Mouse (Mus musculus): ENCODE measurements around the gene Cdsn. TPM values are rescaled to one million over a fixed set of nuclear protein-coding genes. Genes with fewer than 3 reads are reported as not detected.

Cdsn gene
- polyA plus RNA-seq, 1 experiment from 2014 or later: not detected

GRCm38 (mm10) chr17:35526644-35527043 lies 25.3 kb upstream of the Cdsn start:
- Histone ChIP-seq H3K4me3 (ENCODE audit: low read length) (no peak overlapping the region), H3K36me3 (ENCODE audit: control insufficient read depth, insufficient read depth, low read length) (peaks cover 65% of the 10 kb centered on the region), H3K4me1 (ENCODE audit: control insufficient read depth, insufficient read depth, low read length) (no peaks in the 10 kb centered on the region), H3K27ac (ENCODE audit: low read depth, low read length) (no peak overlapping the region), H3K4me2 (replicated peaks; ENCODE audit: low read depth, low read length) (no peak overlapping the region), H3K9me3 (ENCODE audit: control insufficient read depth, low read length) (no peaks in the 10 kb centered on the region), H3K27me3 (ENCODE audit: control insufficient read depth, insufficient read depth, low read length) (no peaks in the 10 kb centered on the region), H3K9ac (ENCODE audit: low read depth, low read length) (no peak overlapping the region)
- no peak for ATAC-seq (ENCODE audit: low FRiP score, low TSS enrichment)
- 85% methylated on average over 8 of the region's 8 CpGs for WGBS

- no peak for ATAC-seq (ENCODE audit: low FRiP score, low TSS enrichment)
- Histone ChIP-seq H3K27me3 (ENCODE audit: control insufficient read depth, insufficient read depth, low read length) (no peaks in the 10 kb centered on the region), H3K4me1 (ENCODE audit: control insufficient read depth, insufficient read depth, low read length) (0 out of 2 replicates have a peak, but pooled peaks cover 2% of the 10 kb centered on the region), H3K27ac (ENCODE audit: low read depth, low read length) (no peak overlapping the region), H3K4me3 (ENCODE audit: low read length) (no peak overlapping the region), H3K9me3 (ENCODE audit: control insufficient read depth, low read length) (no peaks in the 10 kb centered on the region), H3K9ac (ENCODE audit: low read depth, low read length) (no peak overlapping the region), H3K4me2 (replicated peaks; ENCODE audit: low read depth, low read length) (no peak overlapping the region), H3K36me3 (ENCODE audit: control insufficient read depth, insufficient read depth, low read length) (peaks cover 31% of the 10 kb centered on the region; the same call in 1 of the 2 replicates)
- 7% methylated on average over 3 of the region's 3 CpGs for WGBS
Measured at GRCm38 (mm10) chr17:35532360-35532759, 19.6 kb upstream of the Cdsn start.

GRCm38 (mm10) chr17:35532901-35533300 lies 19.0 kb upstream of the Cdsn start, which contains the start of gene Psors1c2:
Gene Psors1c2 (plus strand): TSS chr17:35533201.
- ATAC-seq (ENCODE audit: low FRiP score, low TSS enrichment): no peak
- Histone ChIP-seq H3K4me2 (replicated peaks; ENCODE audit: low read depth, low read length) (no peak within 1 kb of the TSS), H3K4me3 (ENCODE audit: low read length) (no peak within 1 kb of the TSS), H3K36me3 (ENCODE audit: control insufficient read depth, insufficient read depth, low read length) (peaks cover 28% of the 10 kb centered on the region; the same call in 1 of the 2 replicates), H3K9me3 (ENCODE audit: control insufficient read depth, low read length) (no peaks in the 10 kb centered on the region), H3K27ac (ENCODE audit: low read depth, low read length) (no peak within 1 kb of the TSS), H3K9ac (ENCODE audit: low read depth, low read length) (no peak within 1 kb of the TSS; the same call in 1 of the 2 replicates), H3K27me3 (ENCODE audit: control insufficient read depth, insufficient read depth, low read length) (no peaks in the 10 kb centered on the region), H3K4me1 (ENCODE audit: control insufficient read depth, insufficient read depth, low read length) (0 out of 2 replicates have a peak, but pooled peaks cover 2% of the 10 kb centered on the region)
- WGBS: 28% methylated on average over 7 of the region's 7 CpGs

- no peak overlapping the region for H3K27ac ChIP-seq (ENCODE audit: low read depth, low read length)
- no peak overlapping the region for H3K9ac ChIP-seq (ENCODE audit: low read depth, low read length)
- no peaks in the 10 kb centered on the region for H3K27me3 ChIP-seq (ENCODE audit: control insufficient read depth, insufficient read depth, low read length)
- 0 out of 2 replicates have a peak, but pooled peaks cover 2% of the 10 kb centered on the region for H3K4me1 ChIP-seq (ENCODE audit: control insufficient read depth, insufficient read depth, low read length)
- H3K4me3 ChIP-seq (ENCODE audit: low read length): no peak overlapping the region
- ATAC-seq (ENCODE audit: low FRiP score, low TSS enrichment): peak; percentile 56; the same call in 1 of the 2 replicates
- H3K9me3 ChIP-seq (ENCODE audit: control insufficient read depth, low read length): no peaks in the 10 kb centered on the region
- no peak overlapping the region for H3K4me2 ChIP-seq (replicated peaks; ENCODE audit: low read depth, low read length)
- 17% methylated on average over 6 of the region's 6 CpGs for WGBS
- H3K36me3 ChIP-seq (ENCODE audit: control insufficient read depth, insufficient read depth, low read length): peaks cover 14% of the 10 kb centered on the region; the same call in 1 of the 2 replicates
Measured at GRCm38 (mm10) chr17:35534343-35534742, 17.6 kb upstream of the Cdsn start.

- Histone ChIP-seq H3K27ac (ENCODE audit: low read depth, low read length) (no peak overlapping the region), H3K4me1 (ENCODE audit: control insufficient read depth, insufficient read depth, low read length) (0 out of 2 replicates have a peak, but pooled peaks cover 2% of the 10 kb centered on the region), H3K4me3 (ENCODE audit: low read length) (no peak overlapping the region), H3K4me2 (replicated peaks; ENCODE audit: low read depth, low read length) (no peak overlapping the region), H3K9ac (ENCODE audit: low read depth, low read length) (no peak overlapping the region), H3K27me3 (ENCODE audit: control insufficient read depth, insufficient read depth, low read length) (no peaks in the 10 kb centered on the region), H3K9me3 (ENCODE audit: control insufficient read depth, low read length) (no peaks in the 10 kb centered on the region), H3K36me3 (ENCODE audit: control insufficient read depth, insufficient read depth, low read length) (no peaks in the 10 kb centered on the region)
- no peak for ATAC-seq (ENCODE audit: low FRiP score, low TSS enrichment)
- WGBS: 80% methylated on average over 4 of the region's 4 CpGs
Measured at GRCm38 (mm10) chr17:35537421-35537820, 14.5 kb upstream of the Cdsn start.

- Histone ChIP-seq H3K27me3 (ENCODE audit: control insufficient read depth, insufficient read depth, low read length) (no peaks in the 10 kb centered on the region), H3K4me2 (replicated peaks; ENCODE audit: low read depth, low read length) (no peak overlapping the region), H3K27ac (ENCODE audit: low read depth, low read length) (no peak overlapping the region), H3K4me3 (ENCODE audit: low read length) (no peak overlapping the region), H3K4me1 (ENCODE audit: control insufficient read depth, insufficient read depth, low read length) (no peaks in the 10 kb centered on the region), H3K9ac (ENCODE audit: low read depth, low read length) (no peak overlapping the region), H3K36me3 (ENCODE audit: control insufficient read depth, insufficient read depth, low read length) (no peaks in the 10 kb centered on the region), H3K9me3 (ENCODE audit: control insufficient read depth, low read length) (no peaks in the 10 kb centered on the region)
- WGBS: 85% methylated on average over 1 of the region's 1 CpGs
- ATAC-seq (ENCODE audit: low FRiP score, low TSS enrichment): no peak
Measured at GRCm38 (mm10) chr17:35538476-35538875, 13.5 kb upstream of the Cdsn start.

- Histone ChIP-seq H3K27ac (ENCODE audit: low read depth, low read length) (no peak overlapping the region), H3K4me2 (replicated peaks; ENCODE audit: low read depth, low read length) (no peak overlapping the region), H3K4me3 (ENCODE audit: low read length) (no peak overlapping the region), H3K9ac (ENCODE audit: low read depth, low read length) (no peak overlapping the region), H3K27me3 (ENCODE audit: control insufficient read depth, insufficient read depth, low read length) (no peaks in the 10 kb centered on the region), H3K4me1 (ENCODE audit: control insufficient read depth, insufficient read depth, low read length) (no peaks in the 10 kb centered on the region), H3K9me3 (ENCODE audit: control insufficient read depth, low read length) (no peaks in the 10 kb centered on the region), H3K36me3 (ENCODE audit: control insufficient read depth, insufficient read depth, low read length) (no peaks in the 10 kb centered on the region)
- 56% methylated on average over 10 of the region's 10 CpGs for WGBS
- ATAC-seq (ENCODE audit: low FRiP score, low TSS enrichment): no peak
Measured at GRCm38 (mm10) chr17:35539540-35539939, 12.4 kb upstream of the Cdsn start.

- 86% methylated on average over 15 of the region's 15 CpGs for WGBS
- Histone ChIP-seq H3K9ac (ENCODE audit: low read depth, low read length) (no peak overlapping the region), H3K4me2 (replicated peaks; ENCODE audit: low read depth, low read length) (no peak overlapping the region), H3K27me3 (ENCODE audit: control insufficient read depth, insufficient read depth, low read length) (no peaks in the 10 kb centered on the region), H3K27ac (ENCODE audit: low read depth, low read length) (no peak overlapping the region), H3K36me3 (ENCODE audit: control insufficient read depth, insufficient read depth, low read length) (no peaks in the 10 kb centered on the region), H3K4me1 (ENCODE audit: control insufficient read depth, insufficient read depth, low read length) (no peaks in the 10 kb centered on the region), H3K9me3 (ENCODE audit: control insufficient read depth, low read length) (no peaks in the 10 kb centered on the region), H3K4me3 (ENCODE audit: low read length) (no peak overlapping the region)
- no peak for ATAC-seq (ENCODE audit: low FRiP score, low TSS enrichment)
Measured at GRCm38 (mm10) chr17:35542761-35543411, 9.0 kb upstream of the Cdsn start.

- WGBS: 62% methylated on average over 14 of the region's 14 CpGs
- Histone ChIP-seq H3K4me2 (replicated peaks; ENCODE audit: low read depth, low read length) (no peak overlapping the region), H3K9ac (ENCODE audit: low read depth, low read length) (no peak overlapping the region), H3K27me3 (ENCODE audit: control insufficient read depth, insufficient read depth, low read length) (no peaks in the 10 kb centered on the region), H3K4me3 (ENCODE audit: low read length) (no peak overlapping the region), H3K9me3 (ENCODE audit: control insufficient read depth, low read length) (no peaks in the 10 kb centered on the region), H3K36me3 (ENCODE audit: control insufficient read depth, insufficient read depth, low read length) (no peaks in the 10 kb centered on the region), H3K4me1 (ENCODE audit: control insufficient read depth, insufficient read depth, low read length) (no peaks in the 10 kb centered on the region), H3K27ac (ENCODE audit: low read depth, low read length) (no peak overlapping the region)
- no peak for ATAC-seq (ENCODE audit: low FRiP score, low TSS enrichment)
Measured at GRCm38 (mm10) chr17:35543412-35543861, 8.5 kb upstream of the Cdsn start.

All from kidney, embryonic 14.5 days (tissue).